Mouse (Mus musculus) adrenal gland, postnatal 14 days (tissue): ENCODE measurements around the gene Lrsam1. TPM values are rescaled to one million over a fixed set of nuclear protein-coding genes. Genes with fewer than 3 reads are reported as not detected.

Experiments used
- DNase-seq: peaks from one replicate; pipeline ENCODE4 v3.0.0; 2021; ENCODE audit warnings: mixed read lengths
- total RNA-seq: library from RNA; stranded (reverse); gene quantifications from 2 replicates; pipeline ENCODE4 v1.2.3, GENCODE M21; 2021

Lrsam1 gene
- total RNA-seq, 1 experiment from 2014 or later, result 14.1 TPM

DNA sequence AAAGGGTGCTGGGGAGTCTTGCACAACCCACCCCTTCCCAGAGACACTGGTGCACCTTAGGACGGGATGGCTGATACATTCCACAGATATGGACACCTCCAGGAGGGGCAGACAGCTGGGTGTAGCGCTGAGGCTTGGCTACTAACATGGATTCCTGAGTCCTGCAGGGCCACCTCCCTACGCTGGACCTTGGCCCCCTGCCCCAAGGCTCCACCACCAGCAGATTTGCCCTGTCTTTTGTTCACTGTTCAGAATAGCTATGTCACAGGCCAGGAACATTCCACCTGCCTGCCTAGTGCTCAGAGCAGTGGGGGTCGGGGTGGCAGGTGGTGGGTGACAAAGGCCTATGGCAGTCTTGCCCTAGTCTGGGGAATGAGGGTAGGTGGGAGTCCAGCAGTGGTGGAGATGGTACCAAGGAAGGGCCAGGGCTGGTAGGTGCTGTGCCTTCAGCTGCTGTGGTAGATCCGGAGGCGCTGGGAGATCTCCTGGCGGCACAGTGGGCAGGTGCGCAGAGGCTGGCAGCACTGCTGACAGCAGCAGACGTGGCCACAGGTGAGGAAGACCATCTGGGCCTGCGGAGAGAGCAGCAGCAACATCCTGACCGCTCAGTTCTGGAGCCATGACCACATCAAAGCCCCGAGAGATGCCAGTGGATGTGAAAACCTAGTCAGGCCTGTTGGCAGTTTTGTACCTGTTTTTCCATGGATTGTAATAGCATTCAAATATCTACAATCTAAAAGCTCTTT, 34.9 kb downstream of the Lrsam1 start:
- DNase-seq, result no peak

DNA sequence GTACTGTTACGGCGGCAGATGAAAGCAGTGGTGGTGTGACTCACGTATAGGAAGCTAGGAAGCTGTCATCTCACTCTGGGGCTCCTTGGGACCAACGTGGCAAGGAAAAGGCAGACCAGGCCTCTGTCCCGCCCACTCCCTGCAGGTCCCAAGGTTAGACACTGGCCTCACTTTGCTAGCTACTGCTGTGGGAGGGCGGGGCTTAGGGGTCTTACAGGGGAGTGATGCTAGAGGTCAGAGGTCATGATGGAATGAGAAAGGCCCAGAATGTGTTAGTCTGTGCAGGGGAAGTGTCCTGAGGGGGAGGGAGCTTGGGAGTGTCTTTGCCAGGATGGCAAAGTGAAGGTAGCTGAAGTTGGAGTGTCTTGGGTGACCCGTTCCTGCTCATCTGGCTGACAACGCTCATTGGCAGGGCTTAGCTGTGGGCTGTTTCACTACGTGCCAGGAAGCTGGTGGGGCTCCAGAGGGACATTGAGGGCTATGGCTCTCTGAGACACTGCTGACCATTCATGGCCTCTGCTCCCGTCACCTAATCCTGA, 37.0 kb downstream of the Lrsam1 start:
- no peak for DNase-seq

DNA sequence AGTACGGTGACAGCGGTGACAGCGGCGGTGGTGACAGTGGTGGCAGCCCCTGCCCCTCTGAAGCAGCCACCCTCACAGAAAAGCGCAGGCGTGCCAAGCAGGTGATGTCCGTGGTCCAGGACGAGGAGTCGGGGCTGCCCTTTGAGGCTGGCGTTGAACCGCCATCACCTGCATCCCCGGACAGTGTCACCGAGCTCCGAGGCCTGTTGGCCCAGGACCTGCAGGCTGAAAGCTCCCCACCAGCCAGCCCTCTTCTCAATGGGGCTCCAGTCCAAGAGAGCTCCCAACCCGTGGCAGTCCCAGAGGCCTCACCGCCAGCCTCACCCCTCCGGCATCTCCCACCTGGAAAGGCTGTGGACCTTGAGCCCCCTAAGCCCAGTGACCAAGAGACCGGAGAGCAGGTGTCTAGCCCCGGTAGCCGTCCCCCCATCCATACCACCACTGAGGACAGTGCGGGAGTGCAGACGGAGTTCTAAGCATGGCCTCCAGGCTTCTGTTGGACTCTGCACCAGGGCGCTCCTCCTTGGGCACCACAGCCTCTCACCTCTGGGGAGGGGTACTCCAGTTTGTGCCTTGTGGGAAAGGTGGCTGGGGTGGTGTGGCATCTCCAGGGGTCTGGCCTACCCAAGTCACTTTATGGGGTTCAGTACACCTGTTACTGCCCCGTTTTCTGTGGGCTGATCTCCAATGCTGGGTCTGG, 37.7 kb downstream of the Lrsam1 start:
- no peak for DNase-seq

DNA sequence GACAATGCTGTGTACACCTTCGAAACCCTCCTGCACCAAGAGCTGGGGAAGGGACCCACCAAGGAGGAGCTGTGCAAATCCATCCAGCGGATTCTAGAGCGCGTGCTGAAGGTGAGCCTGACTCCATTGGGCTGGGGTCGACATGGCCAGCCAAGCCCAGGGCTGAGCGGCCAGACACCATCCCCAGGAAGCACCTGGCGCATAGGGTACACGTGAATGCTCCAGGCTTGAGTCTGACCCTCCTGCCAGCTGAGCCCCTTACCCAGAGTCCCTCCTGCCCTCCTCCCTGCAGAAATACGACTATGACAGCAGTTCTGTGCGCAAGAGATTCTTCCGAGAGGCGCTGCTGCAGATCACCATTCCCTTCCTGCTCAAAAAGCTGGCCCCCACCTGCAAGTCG, 38.9 kb downstream of the Lrsam1 start:
- DNase-seq, result no peak

DNA sequence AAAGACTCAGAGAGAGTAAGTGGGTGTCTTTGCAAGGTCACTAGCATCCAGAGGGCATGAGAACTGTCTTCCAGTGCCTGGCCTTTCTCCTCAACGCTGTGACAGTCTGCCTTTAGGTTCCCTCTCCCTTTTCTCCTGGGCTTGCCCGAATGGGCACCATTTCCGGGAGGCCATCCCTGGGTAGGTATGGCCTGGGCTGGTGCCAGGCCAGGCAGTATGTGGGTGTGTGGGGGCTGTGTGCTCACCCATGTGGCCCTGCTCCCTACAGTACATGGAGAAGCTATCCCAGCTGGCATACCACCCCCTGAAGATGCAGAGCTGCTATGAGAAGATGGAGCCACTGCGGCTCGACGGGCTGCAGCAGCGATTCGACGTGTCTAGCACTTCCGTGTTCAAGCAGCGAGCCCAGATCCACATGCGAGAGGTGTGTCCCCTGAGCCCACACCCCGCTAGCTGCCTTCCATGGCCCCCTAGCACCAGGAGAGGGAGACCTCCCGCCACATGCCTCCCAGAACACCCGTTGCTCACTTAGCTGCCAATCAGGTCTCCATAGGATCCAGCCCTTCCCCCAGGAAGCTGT, 39.5 kb downstream of the Lrsam1 start:
- DNase-seq, result no peak

DNA sequence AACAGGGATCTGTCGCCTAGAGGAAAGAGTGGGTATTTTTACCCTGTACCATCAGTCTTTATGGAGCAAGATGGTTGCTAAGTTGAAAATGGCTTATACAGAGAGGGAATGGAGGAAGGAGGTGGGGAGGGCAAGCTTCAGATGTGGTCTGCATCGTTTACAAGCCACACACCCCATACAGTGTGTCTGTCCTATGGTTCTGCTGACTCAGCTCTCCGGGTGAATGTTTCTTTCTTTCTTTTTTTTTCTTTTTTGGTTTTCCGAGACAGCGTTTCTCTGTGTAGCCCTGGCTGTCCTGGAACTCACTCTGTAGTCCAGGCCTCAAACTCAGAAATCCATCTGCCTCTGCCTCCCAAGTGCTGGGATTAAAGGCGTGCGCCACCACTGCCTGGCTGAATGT, 40.2 kb downstream of the Lrsam1 start:
- DNase-seq, result no peak

DNA sequence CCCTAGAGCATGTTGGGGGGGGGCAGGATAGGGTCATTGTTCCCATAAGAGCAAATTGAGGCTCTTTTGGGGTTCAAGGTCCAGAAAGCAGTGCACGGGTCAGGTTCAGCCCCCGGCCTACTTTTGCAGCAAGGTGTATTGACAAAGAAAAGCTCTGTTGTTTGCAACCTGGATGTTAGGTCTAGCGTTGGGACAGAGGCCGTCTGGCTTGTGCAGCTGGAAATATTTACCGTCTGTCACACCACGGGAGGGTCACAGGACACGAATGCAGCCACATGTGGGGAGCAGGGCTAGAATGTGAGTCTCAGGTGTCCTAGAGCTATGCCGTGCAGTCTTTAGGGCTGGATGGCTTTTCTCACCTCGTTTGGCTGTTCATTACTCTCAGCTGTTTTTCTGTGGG, 43.0 kb downstream of the Lrsam1 start:
- no peak for DNase-seq

DNA sequence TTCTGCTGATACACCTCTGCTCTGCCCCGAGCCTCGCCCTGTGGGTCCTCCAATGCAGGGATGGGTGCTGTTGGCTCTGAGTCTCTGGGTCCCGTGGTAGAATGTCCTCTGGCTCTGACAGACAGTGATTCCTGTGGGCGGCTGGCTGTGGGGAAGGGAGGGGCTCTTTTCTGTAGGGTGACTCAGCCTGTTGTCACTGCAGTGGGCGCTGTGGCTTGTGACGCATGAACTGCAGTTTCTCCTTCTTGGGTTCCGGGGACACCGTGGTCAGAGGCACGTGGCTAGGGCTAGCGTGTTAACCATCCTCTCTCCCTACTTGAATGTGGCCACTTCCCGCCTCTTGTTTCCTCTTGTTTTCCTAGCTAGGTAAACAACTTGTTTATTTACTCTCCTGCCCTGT, 43.9 kb downstream of the Lrsam1 start:
- peak; percentile 75 for DNase-seq

DNA sequence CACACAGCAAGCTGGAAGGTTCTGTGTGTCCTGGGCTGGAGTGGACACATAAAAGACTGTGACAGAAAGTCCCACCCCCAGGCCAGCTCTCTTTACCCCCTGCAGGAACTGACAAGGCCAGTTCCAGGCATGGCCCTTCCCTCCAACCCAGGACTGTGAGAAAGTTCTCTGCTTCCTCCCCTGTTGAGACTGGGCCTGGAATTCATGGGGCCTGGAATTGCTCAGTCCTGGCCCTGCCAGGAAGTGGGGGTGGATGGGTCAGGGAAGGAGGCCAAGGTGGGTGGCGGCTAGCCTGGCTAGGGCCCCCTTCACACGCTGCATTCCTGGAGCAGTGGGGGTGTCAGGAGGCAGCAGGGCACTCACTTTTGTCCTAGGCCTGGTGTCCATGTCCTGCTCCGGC, 46.5 kb downstream of the Lrsam1 start:
- peak; percentile 75 for DNase-seq

DNA sequence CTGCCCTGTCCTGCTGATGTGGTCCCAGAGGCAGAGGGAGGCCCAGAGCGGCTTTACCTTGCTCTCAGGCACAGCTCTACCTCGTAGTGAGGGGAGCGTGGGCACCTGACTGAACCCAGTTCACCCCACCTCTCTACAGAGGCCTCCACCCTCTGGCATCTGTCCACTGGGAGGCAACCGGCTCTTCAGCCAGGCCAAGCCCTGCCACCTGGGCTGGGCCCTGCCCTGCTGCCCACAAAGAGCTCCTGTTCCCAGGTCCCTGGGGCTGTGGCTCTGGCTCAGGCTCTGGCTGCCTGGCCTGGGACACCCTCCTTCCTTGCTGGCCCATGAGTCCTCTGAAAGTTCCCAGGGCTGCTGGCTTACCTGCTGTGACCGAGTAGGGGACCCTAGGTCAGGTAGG, 47.1 kb downstream of the Lrsam1 start:
- DNase-seq, result peak; percentile 66

DNA sequence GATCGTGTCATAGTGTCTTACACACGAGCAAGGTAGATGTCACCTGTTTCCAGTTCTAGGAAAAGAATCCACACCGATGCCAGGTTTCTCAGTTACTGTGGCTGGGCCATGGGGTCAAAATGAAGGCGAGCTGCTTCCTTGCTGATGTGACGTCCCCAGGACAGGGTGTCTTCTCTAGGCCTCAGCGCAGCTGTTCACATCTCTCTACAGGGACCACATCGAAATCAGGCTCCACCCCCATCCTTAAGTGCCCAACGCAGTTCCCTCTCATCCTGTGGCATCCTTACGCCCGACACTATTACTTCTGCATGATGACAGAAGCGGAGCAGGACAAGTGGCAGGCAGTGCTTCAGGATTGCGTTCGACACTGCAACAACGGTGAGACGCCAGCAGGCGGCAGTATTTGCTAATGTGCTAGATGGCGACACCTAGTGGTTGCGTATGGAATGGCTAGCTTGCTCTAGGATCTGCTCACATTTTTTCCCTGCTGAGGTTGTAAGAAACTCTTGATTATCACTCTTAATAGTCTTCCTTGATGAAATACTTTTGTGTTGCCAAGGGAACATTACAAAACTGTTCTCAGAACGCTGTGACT, 49.1 kb downstream of the Lrsam1 start:
- DNase-seq, result peak; percentile 90

DNA sequence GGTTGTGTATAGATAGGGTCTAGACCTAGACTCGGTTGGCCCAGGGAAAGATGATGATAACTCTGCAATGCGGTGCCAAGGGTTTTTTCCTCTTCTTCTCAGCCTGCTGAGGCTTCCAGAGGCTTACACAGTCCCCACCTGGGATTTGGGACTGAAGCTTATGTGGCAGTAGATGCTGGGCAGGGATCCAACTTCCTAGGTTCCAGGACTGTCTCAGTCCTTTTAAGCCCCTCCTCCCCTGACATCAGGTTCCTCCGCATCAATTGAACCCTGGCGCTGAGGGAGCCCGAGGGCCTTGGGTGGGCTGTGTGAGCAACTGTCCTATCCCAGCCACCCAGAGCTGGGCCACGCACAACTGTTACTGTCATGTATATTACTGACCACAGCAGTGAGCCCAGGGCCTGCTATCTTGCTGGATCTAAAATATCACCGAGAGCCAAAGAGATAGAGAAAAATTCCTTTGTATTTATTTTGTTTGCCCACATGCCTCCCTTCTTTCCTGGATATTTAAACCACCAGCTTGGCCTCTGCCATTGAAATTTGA, 49.7 kb downstream of the Lrsam1 start:
- DNase-seq, result no peak

DNA sequence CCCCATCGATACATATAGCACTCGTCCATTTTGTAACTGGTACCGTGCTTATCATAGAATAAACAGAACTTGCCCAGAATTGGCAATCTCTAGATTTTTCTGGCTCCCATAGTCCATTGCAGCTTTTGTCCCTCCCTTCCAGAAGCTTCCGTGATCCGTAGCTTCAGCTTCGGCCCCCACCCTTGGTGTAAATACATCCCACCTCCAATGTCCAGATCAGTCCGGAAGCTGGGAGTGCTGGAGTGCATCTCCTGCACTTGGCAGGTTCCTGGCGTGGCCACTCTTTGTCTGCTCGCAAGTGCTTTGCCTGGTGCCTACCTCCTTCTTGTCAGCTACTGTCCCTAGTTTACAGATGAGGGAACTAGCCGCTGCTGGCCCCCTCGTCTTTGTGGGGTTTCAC, 52.6 kb downstream of the Lrsam1 start:
- DNase-seq, result no peak

DNA sequence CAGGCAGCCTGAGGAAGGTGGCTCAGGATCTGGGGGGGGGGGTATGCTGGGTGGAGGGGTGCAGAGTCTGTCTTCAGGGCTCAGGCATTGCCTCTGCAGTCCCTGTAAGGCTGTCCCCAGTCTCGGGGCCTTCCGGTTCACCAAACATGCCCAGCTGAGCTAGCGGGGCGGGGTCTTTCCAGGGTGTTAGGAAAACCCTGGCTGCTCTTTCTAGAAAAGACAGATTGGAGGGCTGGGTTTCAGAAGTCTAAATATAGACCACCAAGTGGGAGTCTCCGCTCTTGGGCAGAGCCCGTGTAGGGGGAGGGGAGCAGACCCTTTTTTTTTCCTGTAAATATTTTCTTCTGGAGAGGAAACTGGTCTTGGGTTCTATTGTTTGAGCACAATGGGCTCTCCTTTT, 53.1 kb downstream of the Lrsam1 start:
- DNase-seq, result peak; percentile 53

DNA sequence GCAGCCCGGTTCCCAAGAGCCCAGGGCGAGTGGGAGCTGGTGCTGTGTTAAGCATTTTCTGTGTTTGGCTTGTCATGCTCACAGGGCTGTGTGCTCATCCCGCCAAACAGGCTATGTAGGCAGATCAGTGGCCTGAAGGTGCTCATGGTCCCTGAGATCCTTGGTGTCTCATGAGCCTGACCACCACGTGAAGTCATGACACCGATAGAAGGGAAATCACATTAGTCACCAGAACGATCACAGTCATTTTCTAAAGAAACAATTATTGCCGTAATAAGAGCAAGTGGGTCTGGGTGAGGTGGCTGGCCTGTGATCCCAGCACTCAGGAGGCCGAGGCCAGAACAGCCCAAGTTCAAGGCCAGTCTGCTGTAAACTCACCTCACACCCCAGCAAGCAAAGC, 54.0 kb downstream of the Lrsam1 start:
- DNase-seq, result no peak

DNA sequence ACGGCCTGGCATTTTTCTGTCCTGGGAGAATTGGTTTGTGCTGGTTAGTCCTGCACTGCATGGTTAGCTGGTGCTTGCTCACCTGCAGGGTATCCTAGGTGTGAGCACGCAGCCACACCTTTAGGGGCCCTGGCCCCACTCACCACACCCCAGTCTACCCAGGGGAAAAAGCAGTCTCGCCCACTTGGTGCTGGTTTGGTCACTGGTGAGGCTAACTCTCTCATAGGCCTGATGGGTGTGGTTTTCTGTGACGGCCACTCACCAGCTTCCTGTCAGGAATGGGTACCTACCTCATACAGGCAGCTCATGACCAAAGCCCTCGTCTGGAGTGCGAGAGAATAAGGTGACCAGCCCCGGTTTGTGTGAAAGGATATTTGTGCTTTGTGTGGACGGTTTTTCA, 56.1 kb downstream of the Lrsam1 start:
- no peak for DNase-seq

DNA sequence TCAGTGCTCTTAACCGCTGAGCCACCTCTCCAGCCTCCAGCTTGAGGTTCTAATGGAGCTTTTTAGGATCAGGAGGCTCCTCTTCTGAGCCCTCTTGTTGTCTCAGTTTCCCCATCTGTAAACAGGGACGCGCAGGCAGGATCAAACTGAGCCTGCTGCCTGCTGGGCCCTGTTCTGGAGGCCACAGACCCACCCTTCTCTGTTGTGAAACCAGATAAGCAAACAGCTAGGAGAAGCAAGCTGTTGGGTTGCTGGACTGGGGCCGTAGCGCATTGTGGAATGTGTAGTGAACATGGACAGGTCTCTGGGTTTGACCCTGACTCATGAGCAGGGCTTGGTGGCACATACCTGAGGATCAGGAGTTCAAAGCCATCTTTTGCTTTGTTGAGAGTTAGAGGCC, 56.8 kb downstream of the Lrsam1 start:
- DNase-seq, result no peak

DNA sequence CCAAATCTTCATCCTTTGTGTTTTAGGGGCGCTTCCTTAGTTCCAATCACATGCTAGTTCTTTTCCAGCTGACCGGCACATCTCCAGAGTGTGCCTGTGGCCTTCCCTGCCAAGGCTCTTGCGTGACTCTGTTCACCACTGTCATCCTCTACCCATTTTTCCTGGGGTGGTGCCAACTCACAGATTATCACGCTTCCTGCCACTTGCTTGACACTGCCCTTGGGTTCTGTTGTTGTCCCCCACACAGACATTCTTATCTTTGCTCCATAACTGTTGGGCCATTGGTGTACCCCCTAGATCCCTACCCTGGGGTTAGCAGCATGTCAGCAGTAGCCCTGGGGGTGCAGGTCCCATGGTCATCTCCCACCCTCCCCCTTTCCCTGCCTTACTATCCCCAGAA, 57.9 kb downstream of the Lrsam1 start:
- no peak for DNase-seq

DNA sequence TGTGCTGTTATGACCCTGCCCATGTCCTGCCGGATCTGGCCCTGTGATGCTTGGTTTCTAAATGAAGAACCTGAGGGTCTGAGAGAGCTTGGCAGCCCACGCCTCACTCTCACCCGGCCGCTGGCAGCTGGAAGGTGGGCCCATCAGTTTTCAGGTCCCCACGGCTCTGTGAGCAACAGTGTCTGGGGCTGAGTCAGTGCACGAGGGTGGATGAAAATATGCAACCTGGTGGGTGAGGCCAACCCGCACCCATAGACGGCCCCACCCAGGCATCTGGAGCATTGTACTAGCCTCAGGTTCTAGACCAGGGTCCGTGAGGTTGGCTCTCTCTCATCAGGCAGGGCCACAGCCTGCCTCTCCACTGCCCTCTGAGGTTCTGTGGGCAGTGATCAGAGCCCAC, 59.3 kb downstream of the Lrsam1 start:
- DNase-seq, result no peak

DNA sequence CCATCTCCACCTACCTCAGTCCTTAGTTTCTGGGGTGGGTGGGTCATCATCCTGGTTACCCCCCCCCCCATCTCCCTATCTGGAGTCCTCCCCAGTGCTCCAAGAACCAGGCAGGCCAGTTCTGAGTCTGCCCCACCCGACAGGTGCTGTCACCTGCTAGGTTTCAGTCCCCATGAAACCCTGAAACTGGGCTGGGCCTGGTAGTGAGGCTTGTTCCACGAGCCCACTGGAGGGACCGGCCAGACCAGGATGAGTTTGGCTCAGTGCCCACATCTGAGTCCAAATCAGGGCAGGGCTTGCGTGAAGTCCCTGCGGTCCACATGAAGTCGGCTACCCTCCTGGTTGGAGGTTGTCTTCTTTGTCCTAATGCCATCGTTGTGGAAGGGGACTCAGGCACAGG, 62.4 kb downstream of the Lrsam1 start:
- no peak for DNase-seq

DNA sequence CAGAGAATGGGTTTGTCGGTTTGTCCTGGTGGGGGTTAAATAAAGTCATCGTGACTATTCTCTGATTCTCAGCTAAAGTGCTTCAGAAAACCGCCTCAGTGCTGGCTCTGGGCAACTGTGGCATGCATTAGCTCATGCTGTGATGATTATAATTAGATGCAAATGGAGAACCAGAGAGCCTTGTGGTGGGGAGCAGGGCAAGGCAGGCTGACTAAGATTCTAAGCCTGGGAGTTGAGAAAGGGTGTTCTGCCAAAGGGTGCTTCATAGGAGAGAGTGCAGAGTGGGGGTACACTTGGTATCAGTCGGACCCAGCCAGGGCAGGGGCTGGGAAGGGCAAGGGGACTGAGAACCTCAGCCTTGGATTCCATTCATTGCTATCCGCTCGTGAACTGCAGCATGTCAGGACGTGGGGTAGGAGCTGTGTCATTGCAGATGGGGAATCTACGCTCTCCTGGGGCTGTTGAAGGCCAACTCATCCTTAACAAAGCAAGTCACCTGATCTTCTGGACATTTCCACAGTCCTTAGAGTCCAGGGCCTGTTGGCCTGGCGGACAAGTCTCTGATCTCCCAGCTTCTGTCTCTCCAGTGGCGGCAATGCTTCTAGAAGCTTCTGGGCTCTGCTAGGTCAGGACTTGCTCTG, 64.8 kb downstream of the Lrsam1 start:
- no peak for DNase-seq

DNA sequence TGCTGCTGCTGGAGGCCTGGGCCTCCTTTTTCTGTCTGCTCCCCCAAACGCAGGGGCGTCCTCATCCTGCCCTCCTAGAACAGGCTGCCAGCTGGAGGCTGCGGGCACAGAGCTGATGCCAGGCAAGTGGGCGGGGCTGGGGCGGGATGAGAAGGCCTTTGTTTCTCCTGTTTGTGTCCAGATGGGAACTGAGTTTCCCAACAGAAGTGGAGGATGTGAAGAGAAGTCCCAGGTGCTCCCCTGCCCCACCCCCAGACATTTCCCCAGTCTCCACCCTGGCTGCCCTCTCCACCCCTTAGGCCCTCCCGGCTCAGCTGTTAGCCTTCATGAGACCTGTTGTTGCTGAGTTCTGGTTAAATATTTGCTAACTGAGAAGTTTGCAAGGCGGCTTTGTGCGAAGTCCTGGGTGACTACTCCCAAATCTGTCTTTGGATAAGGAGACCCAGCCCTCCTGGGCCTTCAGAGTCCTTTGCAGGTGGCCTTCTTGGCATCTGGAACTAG, 65.8 kb downstream of the Lrsam1 start:
- no peak for DNase-seq
